Mouse (Mus musculus) kidney, embryonic 14.5 days (tissue): ENCODE measurements around the gene Ipmk. TPM values are rescaled to one million over a fixed set of nuclear protein-coding genes. Genes with fewer than 3 reads are reported as not detected.

Experiments
- ATAC-seq: fragments of 200-750 bp; cut with Nextera tagmentation; 2 replicates; pipeline ENCODE4 v1.8.0; 2017; ENCODE audit warnings: moderate number of reproducible peaks, mild to moderate bottlenecking, moderate TSS enrichment, moderate library complexity; ENCODE audit not compliant: low FRiP score, low TSS enrichment
- H3K27ac ChIP-seq: fragments of 300-500 bp; sonication (generic); 2 replicates; pipeline ENCODE4 v1.5.1; 2014; ENCODE audit warnings: low read depth, mild to moderate bottlenecking, low read length, moderate library complexity, mixed read lengths
- H3K27me3 ChIP-seq: fragments of 300-500 bp; sonication (generic); 2 replicates; pipeline ENCODE4 v1.6.1; 2014; ENCODE audit warnings: mild to moderate bottlenecking, low read length; ENCODE audit not compliant: control insufficient read depth, insufficient read depth
- H3K36me3 ChIP-seq: fragments of 300-500 bp; sonication (generic); 2 replicates; pipeline ENCODE4 v1.6.1; 2014; ENCODE audit warnings: low read length, mixed read lengths; ENCODE audit not compliant: control insufficient read depth, insufficient read depth
- H3K4me1 ChIP-seq: fragments of 300-500 bp; sonication (generic); 2 replicates; pipeline ENCODE4 v1.6.1; 2014; ENCODE audit warnings: low read length, mixed read lengths; ENCODE audit not compliant: control insufficient read depth, insufficient read depth
- H3K4me2 ChIP-seq: fragments of 300-500 bp; sonication (generic); replicated peaks from 2 replicates; pipeline ENCODE4 v1.6.1; 2014; ENCODE audit warnings: low read depth, mild to moderate bottlenecking, low read length
- H3K4me3 ChIP-seq: fragments of 300-500 bp; sonication (generic); 2 replicates; pipeline ENCODE4 v1.5.1; 2014; ENCODE audit warnings: mild to moderate bottlenecking, low read length
- H3K9ac ChIP-seq: fragments of 300-500 bp; sonication (generic); 2 replicates; pipeline ENCODE4 v1.6.1; 2014; ENCODE audit warnings: low read depth, mild to moderate bottlenecking, low read length, moderate library complexity
- H3K9me3 ChIP-seq: fragments of 300-500 bp; sonication (generic); 2 replicates; pipeline ENCODE4 v1.6.1; 2016; ENCODE audit warnings: low read length; ENCODE audit not compliant: control insufficient read depth
- WGBS: fragments of 180-500 bp; shearing (Covaris S2); extraction: QIAGEN DNeasy Blood & Tissue Kit; methylation state at CpG from one replicate; pipeline ENCODE4 v1.1.7; 2014; 5-methylcytosine and 5-hydroxymethylcytosine counted together
- polyA plus RNA-seq: library from polyadenylated mRNA; unstranded; fragments of >200 nt; fragmentation: Nextera tagmentation; extraction: Ambion mirVana; gene quantifications from 2 replicates; pipeline ENCODE4 v1.2.1, GENCODE M21; 2014

Ipmk gene
- polyA plus RNA-seq, 1 experiment from 2014 or later, result 22.0 TPM

GRCm38 (mm10) chr10:71351301-71351700 is 3.7 kb downstream of the Ipmk start:
- Histone ChIP-seq H3K9ac (no peak overlapping the region), H3K9me3 (no peaks in the 10 kb centered on the region), H3K4me3 (no peak overlapping the region), H3K27me3 (no peaks in the 10 kb centered on the region), H3K4me2 (no peak overlapping the region), H3K4me1 (peaks cover 11% of the 10 kb centered on the region; the same call in 1 of the 2 replicates), H3K27ac (no peak overlapping the region), H3K36me3 (no peaks in the 10 kb centered on the region; the same call in 1 of the 2 replicates)
- WGBS, result 92% methylated on average over 7 of the region's 7 CpGs
- ATAC-seq, result no peak

- Histone ChIP-seq H3K27ac (no peak overlapping the region), H3K4me2 (no peak overlapping the region), H3K9me3 (no peaks in the 10 kb centered on the region), H3K9ac (no peak overlapping the region), H3K36me3 (no peaks in the 10 kb centered on the region; the same call in 1 of the 2 replicates), H3K4me3 (no peak overlapping the region), H3K27me3 (no peaks in the 10 kb centered on the region), H3K4me1 (peaks cover 9% of the 10 kb centered on the region; the same call in 1 of the 2 replicates)
- no peak for ATAC-seq
- WGBS, result 72% methylated on average over 9 of the region's 9 CpGs
Measured at GRCm38 (mm10) chr10:71353850-71354249, 6.3 kb downstream of the Ipmk start.

GRCm38 (mm10) chr10:71354947-71355346 is 7.4 kb downstream of the Ipmk start:
- ATAC-seq, result no peak
- Histone ChIP-seq H3K4me2 (no peak overlapping the region), H3K4me3 (no peak overlapping the region), H3K27ac (no peak overlapping the region), H3K4me1 (peaks cover 4% of the 10 kb centered on the region; the same call in 1 of the 2 replicates), H3K27me3 (no peaks in the 10 kb centered on the region), H3K9me3 (no peaks in the 10 kb centered on the region), H3K9ac (no peak overlapping the region), H3K36me3 (no peaks in the 10 kb centered on the region; the same call in 1 of the 2 replicates)
- 85% methylated on average over 12 of the region's 12 CpGs for WGBS

- Histone ChIP-seq H3K27me3 (no peaks in the 10 kb centered on the region), H3K27ac (no peak overlapping the region), H3K9me3 (no peaks in the 10 kb centered on the region), H3K36me3 (no peaks in the 10 kb centered on the region; the same call in 1 of the 2 replicates), H3K4me1 (peaks cover 8% of the 10 kb centered on the region; the same call in 1 of the 2 replicates), H3K9ac (no peak overlapping the region), H3K4me2 (no peak overlapping the region), H3K4me3 (no peak overlapping the region)
- 52% methylated on average over 7 of the region's 7 CpGs for WGBS
- peak; percentile 52 for ATAC-seq
Measured at GRCm38 (mm10) chr10:71361044-71361443, 13.5 kb downstream of the Ipmk start.

GRCm38 (mm10) chr10:71361836-71362562 is 14.4 kb downstream of the Ipmk start:
- WGBS, result 26% methylated on average over 18 of the region's 18 CpGs
- Histone ChIP-seq H3K9ac (no peak overlapping the region), H3K27ac (no peak overlapping the region), H3K4me3 (no peak overlapping the region), H3K9me3 (no peaks in the 10 kb centered on the region), H3K4me2 (peak overlapping the region; percentile 1; the same call in 1 of the 2 replicates), H3K27me3 (no peaks in the 10 kb centered on the region), H3K36me3 (no peaks in the 10 kb centered on the region; the same call in 1 of the 2 replicates), H3K4me1 (peaks cover 8% of the 10 kb centered on the region; the same call in 1 of the 2 replicates)
- no peak for ATAC-seq

- ATAC-seq, result no peak
- Histone ChIP-seq H3K27ac (no peak overlapping the region), H3K4me1 (peaks cover 8% of the 10 kb centered on the region; the same call in 1 of the 2 replicates), H3K9ac (no peak overlapping the region), H3K9me3 (no peaks in the 10 kb centered on the region), H3K27me3 (no peaks in the 10 kb centered on the region), H3K4me2 (no peak overlapping the region), H3K36me3 (no peaks in the 10 kb centered on the region; the same call in 1 of the 2 replicates), H3K4me3 (no peak overlapping the region)
- 60% methylated on average over 8 of the region's 8 CpGs for WGBS
Measured at GRCm38 (mm10) chr10:71363440-71363839, 15.9 kb downstream of the Ipmk start.

- H3K4me2 ChIP-seq, result no peak overlapping the region
- no peaks in the 10 kb centered on the region for H3K27me3 ChIP-seq
- peaks cover 8% of the 10 kb centered on the region; the same call in 1 of the 2 replicates for H3K4me1 ChIP-seq
- H3K36me3 ChIP-seq, result no peaks in the 10 kb centered on the region; the same call in 1 of the 2 replicates
- H3K9ac ChIP-seq, result no peak overlapping the region
- H3K9me3 ChIP-seq, result no peaks in the 10 kb centered on the region
- H3K4me3 ChIP-seq, result no peak overlapping the region
- no peak overlapping the region for H3K27ac ChIP-seq
- WGBS, result 81% methylated on average over 10 of the region's 10 CpGs
- no peak for ATAC-seq
Measured at GRCm38 (mm10) chr10:71363858-71364257, 16.3 kb downstream of the Ipmk start.

- 73% methylated on average over 16 of the region's 16 CpGs for WGBS
- peak; percentile 68 for ATAC-seq
Measured at GRCm38 (mm10) chr10:71368128-71368940, 20.8 kb downstream of the Ipmk start.

More at GRCm38 (mm10) chr10:71368128-71368940, 20.8 kb downstream of the Ipmk start:
- Histone ChIP-seq H3K4me1 (no peaks in the 10 kb centered on the region), H3K4me2 (no peak overlapping the region), H3K27me3 (no peaks in the 10 kb centered on the region), H3K27ac (no peak overlapping the region), H3K9me3 (no peaks in the 10 kb centered on the region), H3K4me3 (no peak overlapping the region), H3K9ac (no peak overlapping the region), H3K36me3 (peaks cover under 1% of the 10 kb centered on the region; the same call in 1 of the 2 replicates)
